Mouse (Mus musculus) liver, postnatal 0 days (tissue): Measurements from ENCODE around the gene Echdc3.

Experiments
- CTCF ChIP-seq: sonication (generic); IDR thresholded peaks from 2 replicates; pipeline ENCODE4 v1.5.1; 2016; ENCODE audit warnings: antibody characterized with exemption, low read depth
- EP300 ChIP-seq: IDR thresholded peaks from 2 replicates; pipeline ENCODE4 v1.6.1; 2016; ENCODE audit warnings: antibody characterized with exemption, low read depth, mild to moderate bottlenecking

DNA sequence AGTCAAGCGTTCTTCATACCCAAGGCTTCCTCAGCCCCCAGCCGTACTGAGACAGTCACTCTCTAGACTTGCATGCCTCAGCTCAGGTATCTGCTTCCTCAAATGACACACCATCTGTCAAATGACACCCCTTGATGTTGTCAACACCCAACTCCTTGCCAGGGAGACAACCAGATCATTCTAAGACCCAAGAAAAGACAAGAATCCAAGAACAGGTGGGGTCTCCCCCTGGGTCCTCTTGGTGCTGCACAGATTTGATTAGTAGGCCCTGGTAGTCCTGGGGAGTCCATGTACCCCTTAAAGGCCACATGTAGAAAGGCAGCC lies 23.2 kb downstream of the Echdc3 start:
- TF ChIP-seq CTCF = no peak
- no peak for TF ChIP-seq EP300
